Mouse (Mus musculus): Measurements from ENCODE around the gene Cd81. TPM values are rescaled to one million over a fixed set of nuclear protein-coding genes. Genes with fewer than 3 reads are reported as not detected.

The Cd81 gene
- polyA plus RNA-seq, 1 experiment = 684 TPM

DNA sequence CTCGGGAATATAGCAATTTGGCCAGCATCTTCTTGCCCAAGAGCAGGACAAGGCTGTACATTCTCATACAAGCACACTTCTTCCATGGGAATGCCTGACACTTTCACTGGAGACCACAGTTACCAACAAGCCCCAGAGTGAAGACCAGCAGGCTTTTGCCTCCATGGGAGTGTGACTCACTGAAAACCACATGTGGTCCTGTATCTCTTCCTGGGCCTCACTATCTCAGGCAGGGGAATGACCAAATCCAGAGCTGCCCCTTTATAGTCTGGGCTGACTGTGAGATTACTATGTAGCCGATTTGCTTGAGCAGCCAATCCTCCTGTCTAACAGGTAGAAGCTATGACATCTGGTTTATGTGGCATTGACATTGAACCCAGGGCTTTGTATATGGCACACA, 31.2 kb downstream of the Cd81 start:
- Histone ChIP-seq H3K4me1 (ENCODE audit: control insufficient read depth, insufficient read depth, low read length) (no peaks in the 10 kb centered on the region), H3K27ac (ENCODE audit: insufficient read depth, low read length) (no peak overlapping the region), H3K4me3 (ENCODE audit: insufficient read depth, low read length) (no peak overlapping the region)
- TF ChIP-seq CTCF (IDR thresholded peaks at IDR 0.05; ENCODE audit: borderline replicate concordance, insufficient read depth, low read length) = no peak

DNA sequence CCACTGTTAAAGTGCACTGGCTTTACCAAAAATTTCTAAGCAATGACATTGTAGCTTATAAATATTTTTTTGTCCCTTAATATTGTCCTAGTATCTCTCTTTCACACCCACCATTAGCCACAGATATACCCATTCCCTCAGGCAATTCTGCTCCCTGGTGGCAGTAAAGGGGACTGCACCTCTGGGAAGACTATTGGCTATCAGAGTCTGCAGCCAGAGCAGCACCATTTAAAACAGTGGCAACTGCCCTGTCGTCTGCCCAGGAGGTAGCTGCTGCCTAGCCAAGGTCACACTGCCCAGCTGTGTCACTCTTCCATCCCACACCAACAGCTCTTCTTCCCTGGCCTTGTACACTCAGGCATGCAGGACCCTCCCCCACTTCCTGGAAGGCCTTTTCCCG, 33.8 kb downstream of the Cd81 start:
- Histone ChIP-seq H3K4me1 (ENCODE audit: control insufficient read depth, insufficient read depth, low read length) (no peaks in the 10 kb centered on the region), H3K4me3 (ENCODE audit: insufficient read depth, low read length) (no peak overlapping the region), H3K27ac (ENCODE audit: insufficient read depth, low read length) (no peak overlapping the region)
- TF ChIP-seq POLR2A (IDR thresholded peaks at IDR 0.05; ENCODE audit: low read depth, low read length) (no peak), CTCF (IDR thresholded peaks at IDR 0.05; ENCODE audit: borderline replicate concordance, insufficient read depth, low read length) (peak; percentile 29; the same call in 1 of the 2 replicates)

DNA sequence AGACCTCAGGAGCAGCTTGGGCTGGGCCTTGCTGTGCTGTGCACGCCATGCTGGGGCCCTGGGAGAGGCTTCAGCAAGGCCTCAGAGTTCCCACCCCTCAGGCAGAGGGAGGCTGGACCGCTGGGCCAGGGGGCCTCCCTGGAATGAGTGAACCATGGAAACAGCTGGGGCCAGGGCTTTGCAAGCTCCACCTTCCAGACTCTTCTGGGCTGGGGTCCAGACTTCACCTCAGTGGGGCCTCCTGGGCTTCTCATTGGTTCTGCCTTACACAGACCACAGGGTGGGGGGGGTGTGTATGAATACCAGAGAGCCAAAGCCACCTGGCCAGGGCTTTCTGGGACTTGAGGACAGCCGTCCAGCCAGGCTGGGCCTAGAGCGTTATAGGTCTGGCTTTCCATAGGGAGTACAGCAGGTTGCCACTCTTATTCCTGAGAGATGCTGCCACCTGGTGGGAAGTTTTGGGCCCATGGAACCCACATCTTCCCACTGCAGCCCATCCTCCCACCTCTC, 34.6 kb downstream of the Cd81 start:
- no peak overlapping the region for H3K27ac ChIP-seq (ENCODE audit: insufficient read depth, low read length)
- H3K4me1 ChIP-seq (ENCODE audit: control insufficient read depth, insufficient read depth, low read length) = no peaks in the 10 kb centered on the region
- no peak overlapping the region for H3K4me3 ChIP-seq (ENCODE audit: insufficient read depth, low read length)
- TF ChIP-seq CTCF (IDR thresholded peaks at IDR 0.05; ENCODE audit: borderline replicate concordance, insufficient read depth, low read length) = peak; percentile 40; the same call in 1 of the 2 replicates
- TF ChIP-seq POLR2A (IDR thresholded peaks at IDR 0.05; ENCODE audit: low read depth, low read length) = no peak

DNA sequence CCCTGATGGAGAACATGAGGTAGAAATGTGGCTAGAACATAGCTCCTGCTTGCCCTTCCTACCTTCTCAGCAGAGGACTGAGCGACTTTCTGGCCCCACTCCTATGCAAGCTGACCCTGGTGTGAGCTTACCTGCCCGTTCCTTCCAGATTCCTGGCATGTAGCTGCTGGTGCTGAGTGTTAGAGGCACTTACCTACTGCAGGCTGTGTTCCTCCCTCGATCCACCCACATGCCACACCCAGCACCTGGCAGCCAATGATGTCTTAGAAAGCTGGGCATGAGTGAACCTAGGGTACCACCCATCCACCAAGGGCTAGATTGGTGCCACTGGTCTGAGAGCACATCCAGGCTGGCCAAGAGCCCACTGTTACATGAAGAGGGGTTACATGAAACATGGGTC, 41.3 kb downstream of the Cd81 start:
- Histone ChIP-seq H3K4me3 (ENCODE audit: insufficient read depth, low read length) (no peak overlapping the region), H3K4me1 (ENCODE audit: control insufficient read depth, insufficient read depth, low read length) (no peaks in the 10 kb centered on the region), H3K27ac (ENCODE audit: insufficient read depth, low read length) (no peak overlapping the region)
- TF ChIP-seq CTCF (IDR thresholded peaks at IDR 0.05; ENCODE audit: borderline replicate concordance, insufficient read depth, low read length) (no peak), POLR2A (IDR thresholded peaks at IDR 0.05; ENCODE audit: low read depth, low read length) (no peak)

DNA sequence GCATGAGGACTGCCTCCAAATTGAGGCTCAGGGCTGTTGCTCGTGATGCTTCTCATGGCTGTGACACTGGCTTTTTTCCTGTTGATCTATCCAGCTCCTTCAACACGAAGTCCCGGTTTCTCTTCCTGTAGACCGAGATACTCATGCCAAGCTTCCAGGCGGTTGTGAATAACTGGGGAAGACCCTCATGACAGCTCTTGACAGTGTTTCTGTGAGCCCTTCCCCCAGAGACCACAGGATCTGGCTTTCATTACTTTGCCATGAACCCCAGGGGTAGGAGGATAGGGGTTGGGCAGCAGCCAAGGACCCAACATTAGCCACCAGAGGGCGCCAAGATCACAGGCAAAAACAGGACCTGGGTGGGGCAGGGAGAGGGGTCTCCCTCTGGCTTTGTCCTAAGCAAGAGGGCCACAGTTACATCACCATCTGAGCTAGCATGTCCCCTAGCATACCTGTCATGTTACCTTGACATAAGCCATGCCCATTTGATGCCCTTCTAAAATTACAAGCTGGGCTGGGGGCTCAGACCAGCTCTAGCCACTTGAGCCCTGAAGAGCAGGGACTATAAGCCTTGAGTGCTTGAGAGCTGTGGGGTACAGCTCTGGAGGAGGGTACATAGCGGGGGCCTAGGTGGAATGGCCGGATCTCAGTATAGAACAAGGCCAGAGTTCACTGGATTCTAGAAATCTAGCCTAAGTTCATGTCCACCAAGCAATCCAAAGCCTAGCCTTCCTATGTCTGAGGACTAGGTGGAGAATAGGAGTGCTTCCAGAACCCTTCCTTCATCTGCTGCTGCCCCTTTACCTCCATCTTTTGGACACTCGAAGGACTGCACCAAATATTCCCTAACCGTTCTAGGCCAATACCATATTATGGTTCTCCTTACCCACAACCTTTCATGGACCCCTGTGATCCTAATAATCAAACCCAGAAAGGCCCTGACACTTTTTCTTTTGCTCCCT, 42.3 kb downstream of the Cd81 start, which contains the start of gene Trpm5:
TSS of gene Trpm5 (minus strand) at position 51 of the 962 bp plus-strand sequence.
- no peak for TF ChIP-seq POLR2A (IDR thresholded peaks at IDR 0.05; ENCODE audit: low read depth, low read length)
- peak; percentile 60 for TF ChIP-seq CTCF (IDR thresholded peaks at IDR 0.05; ENCODE audit: borderline replicate concordance, insufficient read depth, low read length)
- Histone ChIP-seq H3K27ac (ENCODE audit: insufficient read depth, low read length) (no peak within 1 kb of the TSS), H3K4me1 (ENCODE audit: control insufficient read depth, insufficient read depth, low read length) (no peaks in the 10 kb centered on the region), H3K4me3 (ENCODE audit: insufficient read depth, low read length) (no peak within 1 kb of the TSS)

DNA sequence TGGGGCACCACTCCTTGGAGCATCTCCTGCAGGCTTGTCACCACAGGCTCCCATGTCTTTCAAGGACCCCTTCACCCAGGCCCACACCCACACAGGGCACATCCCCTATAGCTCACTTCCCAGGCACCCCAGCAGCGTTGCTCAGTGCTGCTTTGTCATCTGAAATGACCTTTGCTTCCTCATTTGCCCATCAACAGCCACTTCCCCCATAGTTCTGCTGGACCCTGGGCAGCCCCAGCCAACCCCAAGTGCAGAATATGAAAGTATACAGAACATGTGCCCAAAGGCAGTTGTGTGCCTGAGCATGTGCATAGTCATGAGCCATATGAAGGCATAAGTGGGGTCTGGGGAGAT, 43.0 kb downstream of the Cd81 start:
- Histone ChIP-seq H3K4me3 (ENCODE audit: insufficient read depth, low read length) (no peak overlapping the region), H3K4me1 (ENCODE audit: control insufficient read depth, insufficient read depth, low read length) (no peaks in the 10 kb centered on the region), H3K27ac (ENCODE audit: insufficient read depth, low read length) (no peak overlapping the region)
- TF ChIP-seq POLR2A (IDR thresholded peaks at IDR 0.05; ENCODE audit: low read depth, low read length) (no peak), CTCF (IDR thresholded peaks at IDR 0.05; ENCODE audit: borderline replicate concordance, insufficient read depth, low read length) (no peak)

DNA sequence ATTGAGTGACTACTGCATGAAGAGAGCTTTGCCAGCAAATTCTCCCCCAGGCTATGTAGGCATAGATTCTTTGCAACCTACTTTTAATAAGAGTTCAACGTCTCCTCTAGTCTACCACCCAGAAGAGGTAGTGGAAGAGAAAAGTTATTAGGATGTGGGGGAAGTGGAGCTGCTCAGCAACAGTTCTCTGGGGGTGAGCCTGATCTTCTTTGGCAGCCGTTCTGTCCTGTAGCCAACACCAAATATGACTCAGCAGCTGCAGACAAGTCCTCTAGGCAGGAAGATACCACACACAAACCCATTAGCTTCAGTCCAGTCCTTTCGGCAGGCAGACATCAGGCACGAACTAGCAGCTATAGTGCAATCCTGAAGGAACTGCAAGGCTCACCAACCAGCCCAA, 48.2 kb downstream of the Cd81 start:
- Histone ChIP-seq H3K27ac (ENCODE audit: insufficient read depth, low read length) (no peak overlapping the region), H3K4me1 (ENCODE audit: control insufficient read depth, insufficient read depth, low read length) (peaks cover 3% of the 10 kb centered on the region; the same call in 1 of the 2 replicates), H3K4me3 (ENCODE audit: insufficient read depth, low read length) (no peak overlapping the region)
- TF ChIP-seq CTCF (IDR thresholded peaks at IDR 0.05; ENCODE audit: borderline replicate concordance, insufficient read depth, low read length) = no peak
- TF ChIP-seq POLR2A (IDR thresholded peaks at IDR 0.05; ENCODE audit: low read depth, low read length) = no peak

DNA sequence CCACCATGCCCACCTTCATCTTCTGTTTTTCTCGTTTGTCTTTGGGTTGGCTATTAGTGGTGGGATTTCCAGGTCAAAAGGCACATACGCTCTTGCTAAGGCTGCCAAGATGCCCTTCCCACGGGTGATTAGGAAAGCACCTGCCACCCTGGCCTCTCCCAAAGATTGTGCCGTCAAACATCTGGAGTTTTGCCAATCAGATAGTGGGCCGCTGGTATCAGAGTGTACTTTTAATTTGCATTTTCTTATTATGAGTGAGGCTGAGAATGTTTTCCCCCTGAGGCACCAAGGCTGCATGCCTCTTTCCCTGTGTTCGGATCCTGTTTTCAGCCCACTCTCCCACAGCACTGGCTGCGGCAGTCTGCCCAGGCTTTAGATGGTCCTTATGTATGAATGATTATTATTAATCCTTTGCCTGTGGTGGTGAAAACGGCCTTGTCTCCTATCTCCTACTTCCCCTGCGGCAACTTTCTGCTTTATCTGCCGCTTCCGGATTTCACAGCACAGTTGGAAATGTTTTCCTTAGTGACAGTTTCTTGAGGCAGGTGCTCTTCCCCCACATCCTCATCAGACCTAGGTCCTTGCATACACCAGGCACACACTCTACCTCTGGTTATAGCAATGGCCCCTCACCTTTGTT, 52.8 kb downstream of the Cd81 start:
- no peak overlapping the region for H3K27ac ChIP-seq (ENCODE audit: insufficient read depth, low read length)
- TF ChIP-seq POLR2A (IDR thresholded peaks at IDR 0.05; ENCODE audit: low read depth, low read length) = no peak
- no peak for TF ChIP-seq CTCF (IDR thresholded peaks at IDR 0.05; ENCODE audit: borderline replicate concordance, insufficient read depth, low read length)
- no peak overlapping the region for H3K4me3 ChIP-seq (ENCODE audit: insufficient read depth, low read length)
- peaks cover 3% of the 10 kb centered on the region; the same call in 1 of the 2 replicates for H3K4me1 ChIP-seq (ENCODE audit: control insufficient read depth, insufficient read depth, low read length)

DNA sequence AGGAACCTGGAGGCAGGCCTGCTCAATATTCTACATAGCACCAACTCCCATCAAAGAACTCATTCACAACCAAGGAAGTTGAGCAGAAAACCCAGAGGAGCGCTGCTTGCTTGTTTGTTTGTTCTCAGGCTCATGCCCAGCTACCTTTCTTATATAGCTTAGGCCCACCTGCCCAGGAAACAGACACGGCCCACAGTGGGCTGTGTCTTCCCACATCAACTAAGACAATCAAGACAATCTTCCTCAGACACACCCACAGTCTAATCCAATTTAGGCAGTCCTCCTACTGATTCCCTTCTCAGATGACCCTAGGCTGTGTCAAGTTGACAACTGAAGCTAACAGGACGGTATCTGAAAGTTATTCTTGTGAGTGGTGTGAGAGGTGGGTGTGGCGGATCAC, 53.5 kb downstream of the Cd81 start, which contains the start of gene Kcnq1:
TSS of gene Kcnq1 (plus strand) at position 301 of the 400 bp plus-strand sequence.
- no peak within 1 kb of the TSS for H3K27ac ChIP-seq (ENCODE audit: insufficient read depth, low read length)
- no peak for TF ChIP-seq POLR2A (IDR thresholded peaks at IDR 0.05; ENCODE audit: low read depth, low read length)
- TF ChIP-seq CTCF (IDR thresholded peaks at IDR 0.05; ENCODE audit: borderline replicate concordance, insufficient read depth, low read length) = no peak
- no peak within 1 kb of the TSS for H3K4me3 ChIP-seq (ENCODE audit: insufficient read depth, low read length)
- no peaks in the 10 kb centered on the region; the same call in 1 of the 2 replicates for H3K4me1 ChIP-seq (ENCODE audit: control insufficient read depth, insufficient read depth, low read length)

Measured in embryonic fibroblast, embryonic 13.5 days (primary cell).